Mouse (Mus musculus) heart, adult 2 months (tissue): ENCODE results near the gene Rnf225. TPM values are rescaled to one million over a fixed set of nuclear protein-coding genes. Genes with fewer than 3 reads are reported as not detected.

ENCODE experiments used
- DNase-seq, 2 experiments: peaks; one replicate each; pipeline ENCODE4 v3.0.0; 2021
- H3K27ac ChIP-seq: fragments of 200-600 bp; 2 replicates; pipeline ENCODE4 v1.8.1; 2022
- H3K27me3 ChIP-seq: fragments of 200-500 bp; 2 replicates; pipeline ENCODE4 v1.6.1; 2012; ENCODE audit warnings: mild to moderate bottlenecking, low read length, inconsistent platforms, mixed read lengths; ENCODE audit not compliant: control insufficient read depth, insufficient read depth
- H3K36me3 ChIP-seq: fragments of 200-500 bp; 2 replicates; pipeline ENCODE4 v1.6.1; 2012; ENCODE audit warnings: low read length, inconsistent platforms; ENCODE audit not compliant: control insufficient read depth, insufficient read depth
- H3K4me1 ChIP-seq: fragments of 200-500 bp; 2 replicates; pipeline ENCODE4 v1.6.1; 2011; ENCODE audit warnings: low read length; ENCODE audit not compliant: control insufficient read depth, insufficient read depth
- H3K4me3 ChIP-seq: fragments of 200-600 bp; 2 replicates; pipeline ENCODE4 v1.8.1; 2022
- H3K79me2 ChIP-seq: fragments of 200-500 bp; replicated peaks from 2 replicates; pipeline ENCODE4 v1.6.1; 2012; ENCODE audit warnings: mild to moderate bottlenecking, inconsistent platforms, low read length, moderate library complexity, mixed read lengths; ENCODE audit not compliant: control insufficient read depth, insufficient read depth
- H3K9ac ChIP-seq: fragments of 200-500 bp; 2 replicates; pipeline ENCODE4 v1.6.1; 2012; ENCODE audit warnings: low read depth, mild to moderate bottlenecking, control low read depth, inconsistent platforms, low read length, mixed read lengths
- CTCF ChIP-seq: fragments of 200-600 bp; IDR thresholded peaks from 2 replicates; pipeline ENCODE4 v1.8.1; 2022; ENCODE audit warnings: antibody characterized with exemption, mild to moderate bottlenecking, moderate library complexity
- EP300 ChIP-seq: fragments of 200-500 bp; IDR thresholded peaks from 2 replicates; pipeline ENCODE4 v1.6.1; 2011; ENCODE audit warnings: low read depth, low read length, control low read depth; ENCODE audit not compliant: insufficient read depth
- POLR2A ChIP-seq: fragments of 200-500 bp; IDR thresholded peaks from 2 replicates; pipeline ENCODE4 v1.6.1; 2011; ENCODE audit warnings: mild to moderate bottlenecking, low read depth, low read length, control low read depth; ENCODE audit not compliant: insufficient read depth
- WGBS: fragments of 180-500 bp; shearing (Covaris S2); methylation state at CpG from one replicate; pipeline ENCODE4 v1.1.7; 2018; 5-methylcytosine and 5-hydroxymethylcytosine counted together
- intact Hi-C: fragments of 180-260 bp; cut with DNase I; formaldehyde crosslinking; loops from one replicate; pipeline ENCODE4 v1.15.1; 2025
- polyA plus RNA-seq: library from polyadenylated mRNA; depleted of rRNA; stranded (reverse); fragments of >200 nt; gene quantifications from 2 replicates; pipeline ENCODE4 v1.2.3, GENCODE M21; 2012
- total RNA-seq, 2 experiments: library from RNA; stranded (reverse); gene quantifications; 2 replicates each; pipeline ENCODE4 v1.2.3; 2021

Rnf225 gene
- total and polyA plus RNA-seq, 3 experiments, result 0.14 to 0.23 (median 0.18) TPM

DNA sequence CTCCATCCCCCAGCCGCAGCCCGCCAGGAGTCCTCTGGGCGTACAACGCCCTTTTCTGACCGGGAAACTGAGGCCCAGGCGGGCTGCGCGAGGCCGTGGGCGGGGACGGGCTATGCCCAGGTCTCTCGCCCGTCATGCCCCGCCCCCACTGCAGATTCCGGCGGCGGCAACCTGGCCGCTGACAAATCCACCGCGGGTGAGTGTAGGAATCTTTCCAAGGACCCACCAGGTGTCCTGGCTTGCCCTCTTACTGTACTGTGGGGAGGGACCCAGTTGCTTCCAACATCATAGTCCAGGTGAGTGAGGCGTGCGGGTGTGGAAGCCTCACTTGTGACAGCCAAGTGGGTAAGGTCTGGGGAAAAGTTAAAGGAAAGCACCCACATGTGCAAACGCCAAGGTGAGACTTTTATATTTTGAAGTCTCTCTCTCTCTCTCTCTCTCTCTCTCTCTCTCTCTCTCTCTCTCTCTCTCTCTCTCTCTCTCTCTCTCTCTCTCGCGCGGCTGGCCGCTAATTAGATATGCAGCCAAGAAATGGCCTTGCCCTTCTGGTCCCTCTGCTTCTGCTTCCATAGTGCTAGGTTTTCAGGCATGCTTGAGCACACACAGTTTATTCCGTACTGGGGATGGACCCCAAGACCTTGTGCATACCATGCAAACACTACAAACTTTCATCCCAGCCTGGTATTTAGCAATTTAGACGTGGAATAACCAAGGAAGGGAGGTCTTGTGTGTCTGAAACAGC lies 39.1 kb downstream of the Rnf225 start:
- Histone ChIP-seq H3K4me1 (peaks cover 4% of the 10 kb centered on the region), H3K27me3 (no peaks in the 10 kb centered on the region), H3K27ac (peak overlapping the region; percentile 86), H3K79me2 (no peaks in the 10 kb centered on the region; the same call in 1 of the 2 replicates), H3K4me3 (peak overlapping the region; percentile 90), H3K36me3 (no peaks in the 10 kb centered on the region), H3K9ac (peak overlapping the region; percentile 90)
- TF ChIP-seq CTCF, result no peak
- TF ChIP-seq POLR2A, result no peak
- TF ChIP-seq EP300, result no peak
- DNase-seq, result peak; percentile 73
- WGBS, result 2% methylated on average over 29 of the region's 29 CpGs
- intact Hi-C loops, result loop anchor here (10.0 kb wide), 1 partner anchor 79 kb away; no protein-coding TSS in a partner anchor

DNA sequence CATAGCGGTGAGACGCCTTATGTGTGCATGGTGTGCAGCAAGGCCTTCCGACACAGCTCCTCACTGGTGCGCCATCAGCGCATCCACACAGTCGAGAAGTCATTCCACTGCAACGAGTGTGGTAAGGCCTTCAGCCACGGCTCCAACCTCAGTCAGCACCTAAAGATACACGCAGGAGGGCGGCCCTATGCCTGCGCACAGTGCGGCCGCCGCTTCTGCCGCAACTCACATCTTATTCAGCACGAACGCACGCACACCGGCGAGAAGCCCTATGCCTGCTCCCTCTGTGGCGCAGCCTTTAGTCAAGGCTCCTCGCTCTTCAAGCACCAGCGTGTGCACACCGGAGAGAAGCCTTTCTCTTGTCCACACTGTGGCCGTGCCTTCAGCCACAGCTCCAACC lies 43.7 kb downstream of the Rnf225 start:
- H3K27me3 ChIP-seq, result no peaks in the 10 kb centered on the region
- H3K36me3 ChIP-seq, result no peaks in the 10 kb centered on the region
- 93% methylated on average over 25 of the region's 25 CpGs for WGBS
- H3K4me3 ChIP-seq, result no peak overlapping the region
- TF ChIP-seq CTCF, result no peak
- TF ChIP-seq EP300, result no peak
- TF ChIP-seq POLR2A, result no peak
- no peak overlapping the region for H3K9ac ChIP-seq
- no peak overlapping the region for H3K27ac ChIP-seq
- DNase-seq, result no peak
- no peaks in the 10 kb centered on the region; the same call in 1 of the 2 replicates for H3K79me2 ChIP-seq
- peaks cover 3% of the 10 kb centered on the region for H3K4me1 ChIP-seq
- intact Hi-C loops, result no loop called here

DNA sequence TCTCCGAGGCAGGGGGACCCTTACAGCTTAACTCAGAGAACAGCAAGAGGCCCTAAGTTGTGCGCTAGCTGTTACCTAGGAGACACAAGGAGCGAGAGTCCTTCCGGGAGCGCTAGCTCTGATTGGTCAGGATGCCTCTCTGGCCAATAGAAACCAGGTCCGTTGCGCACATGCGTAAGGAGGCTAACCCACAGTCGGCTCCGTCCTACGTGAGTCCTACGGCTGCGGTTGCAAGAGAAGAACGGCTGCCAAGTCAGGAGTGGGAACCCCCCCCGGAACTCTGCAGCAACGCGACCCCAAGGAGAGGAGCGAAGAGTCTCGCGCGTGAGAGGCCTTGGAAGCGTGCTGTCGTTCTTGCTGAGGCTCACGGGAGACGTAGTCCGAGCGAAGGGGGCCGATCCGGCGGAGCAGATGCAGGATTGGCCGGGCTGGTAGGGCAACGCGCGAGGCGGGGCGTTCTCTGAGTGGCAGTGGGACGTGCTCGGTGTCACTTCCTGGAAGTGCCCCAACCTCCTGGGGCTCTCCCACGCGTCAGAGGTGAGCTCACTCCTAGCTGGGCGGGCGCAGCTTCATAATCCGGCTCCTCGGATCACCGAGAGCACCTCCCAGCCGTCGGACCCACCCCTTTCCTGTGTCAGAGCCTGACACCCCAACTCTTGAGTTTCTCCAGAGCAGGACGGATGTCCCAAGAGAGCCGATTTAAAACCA lies 50.6 kb downstream of the Rnf225 start, which contains the start of gene Zfp446:
Gene Zfp446 (plus strand): TSS at position 167 of the 708 bp plus-strand sequence.
- WGBS, result under 1% methylated on average over 49 of the region's 49 CpGs
- H3K9ac ChIP-seq, result peak within 1 kb of the TSS; percentile 83
- peak; percentile 97 to 100 for DNase-seq
- TF ChIP-seq CTCF (no peak), POLR2A (peak; percentile 93), EP300 (peak; percentile 82)
- H3K27ac ChIP-seq, result peak within 1 kb of the TSS; percentile 99
- H3K36me3 ChIP-seq, result no peaks in the 10 kb centered on the region
- H3K27me3 ChIP-seq, result no peaks in the 10 kb centered on the region
- H3K4me1 ChIP-seq, result peaks cover 3% of the 10 kb centered on the region
- intact Hi-C loops, result loop anchor here (1.0 to 5.0 kb wide), 3 partner anchors 29 to 56 kb away; partner anchors contain the start of gene Rps5
- H3K4me3 ChIP-seq, result peak within 1 kb of the TSS; percentile 73
- H3K79me2 ChIP-seq, result no peaks in the 10 kb centered on the region

DNA sequence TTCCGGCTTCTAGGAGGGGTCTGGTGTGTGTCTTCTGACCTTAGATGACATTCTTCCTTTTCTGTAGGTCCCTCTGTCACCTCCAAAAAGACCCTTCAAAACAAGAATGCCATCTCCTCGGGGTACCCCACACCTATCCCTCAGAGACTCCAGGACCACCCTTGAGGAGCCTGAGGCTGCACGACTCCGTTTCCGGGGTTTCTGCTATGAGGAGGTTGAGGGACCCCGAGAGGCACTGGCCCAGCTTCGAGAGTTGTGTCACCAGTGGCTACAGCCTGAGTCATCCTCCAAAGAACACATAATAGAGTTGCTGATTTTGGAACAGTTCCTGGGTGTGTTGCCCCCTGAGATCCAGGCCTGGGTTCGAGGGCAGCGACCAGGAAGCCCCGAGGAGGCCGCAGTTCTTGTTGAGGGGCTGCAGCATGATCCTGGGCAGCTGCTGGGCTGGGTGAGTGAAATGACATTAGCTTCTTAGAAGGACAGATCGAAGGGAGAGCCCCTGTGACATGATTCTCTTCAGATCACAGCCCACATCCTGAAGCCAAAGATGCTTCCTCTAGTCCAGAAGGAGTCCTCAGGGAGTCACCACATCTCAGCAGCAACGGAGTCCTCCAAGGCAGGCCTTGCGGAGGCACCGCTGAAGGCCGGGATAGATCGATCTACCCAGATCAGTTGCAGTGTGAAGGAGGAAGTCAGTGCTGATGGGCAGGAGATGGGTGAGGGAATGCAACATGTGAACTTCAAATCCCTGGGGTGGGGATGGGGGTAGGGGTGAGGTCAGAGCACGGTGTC lies 51.9 kb downstream of the Rnf225 start:
- DNase-seq, result no peak
- intact Hi-C loops, result loop anchor here (1.0 to 5.0 kb wide), 3 partner anchors 30 to 57 kb away; partner anchors contain the start of gene Rps5
- Histone ChIP-seq H3K27me3 (no peaks in the 10 kb centered on the region), H3K9ac (no peak overlapping the region), H3K4me1 (peaks cover 3% of the 10 kb centered on the region), H3K27ac (peak overlapping the region; percentile 99), H3K79me2 (no peaks in the 10 kb centered on the region), H3K4me3 (no peak overlapping the region), H3K36me3 (no peaks in the 10 kb centered on the region)
- TF ChIP-seq EP300 (no peak), CTCF (no peak), POLR2A (no peak)
- WGBS, result 53% methylated on average over 18 of the region's 18 CpGs

DNA sequence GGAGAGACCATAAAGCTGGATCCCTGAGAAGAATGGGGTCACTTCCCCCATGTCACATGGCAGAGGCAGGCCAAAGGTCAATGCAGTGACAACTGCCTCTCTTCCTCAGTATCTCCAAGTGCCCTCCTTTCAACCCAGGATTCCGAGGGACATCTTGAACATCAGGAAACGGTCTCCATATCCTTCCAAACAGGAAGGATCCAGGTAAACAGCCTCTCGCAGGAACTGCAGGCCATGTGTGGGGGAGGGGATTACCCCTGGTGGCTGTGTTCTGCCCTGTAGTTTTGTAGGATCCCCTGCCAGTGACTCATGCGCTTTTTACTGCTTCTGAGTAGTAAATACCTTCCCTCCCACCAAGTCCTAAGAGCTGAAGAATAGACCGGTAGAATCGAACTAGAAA lies 52.6 kb downstream of the Rnf225 start:
- Histone ChIP-seq H3K79me2 (no peaks in the 10 kb centered on the region), H3K4me1 (peaks cover 3% of the 10 kb centered on the region), H3K9ac (no peak overlapping the region), H3K36me3 (no peaks in the 10 kb centered on the region), H3K27me3 (no peaks in the 10 kb centered on the region), H3K4me3 (no peak overlapping the region), H3K27ac (no peak overlapping the region)
- 59% methylated on average over 6 of the region's 6 CpGs for WGBS
- intact Hi-C loops, result loop anchor here (2.0 to 5.0 kb wide), 2 partner anchors 31 to 57 kb away; partner anchors contain the start of gene Rps5
- DNase-seq, result no peak
- TF ChIP-seq CTCF, result no peak
- no peak for TF ChIP-seq EP300
- no peak for TF ChIP-seq POLR2A
